Mouse (Mus musculus) intestine, postnatal 0 days (tissue): ENCODE measurements around the gene Ap5z1. TPM values are rescaled to one million over a fixed set of nuclear protein-coding genes. Genes with fewer than 3 reads are reported as not detected.

Source experiments
- ATAC-seq: fragments of 200-750 bp; cut with Nextera tagmentation; 2 replicates; pipeline ENCODE4 v1.8.0; 2017; ENCODE audit warnings: mild to moderate bottlenecking, moderate TSS enrichment, moderate library complexity
- H3K27ac ChIP-seq: fragments of 300-500 bp; sonication (generic); 2 replicates; pipeline ENCODE4 v1.5.1; 2014; ENCODE audit warnings: mild to moderate bottlenecking, low read depth, low read length, moderate library complexity
- H3K27me3 ChIP-seq: fragments of 300-500 bp; sonication (generic); replicated peaks from 2 replicates; pipeline ENCODE4 v1.6.1; 2014; ENCODE audit warnings: low read length, mixed read lengths; ENCODE audit not compliant: control insufficient read depth, insufficient read depth
- H3K36me3 ChIP-seq: fragments of 300-500 bp; sonication (generic); 2 replicates; pipeline ENCODE4 v1.6.1; 2014; ENCODE audit warnings: mild to moderate bottlenecking, moderate library complexity; ENCODE audit not compliant: control insufficient read depth, insufficient read depth
- H3K4me1 ChIP-seq: fragments of 300-500 bp; sonication (generic); replicated peaks from 2 replicates; pipeline ENCODE4 v1.6.1; 2014; ENCODE audit warnings: antibody characterized with exemption, low read length, mixed read lengths; ENCODE audit not compliant: control insufficient read depth, insufficient read depth
- H3K4me2 ChIP-seq: fragments of 300-500 bp; sonication (generic); replicated peaks from 2 replicates; pipeline ENCODE4 v1.6.1; 2014; ENCODE audit warnings: low read depth, mild to moderate bottlenecking, moderate library complexity
- H3K4me3 ChIP-seq: fragments of 300-500 bp; sonication (generic); 2 replicates; pipeline ENCODE4 v1.5.1; 2014; ENCODE audit warnings: low read depth, low read length
- H3K9ac ChIP-seq: fragments of 300-500 bp; sonication (generic); 2 replicates; pipeline ENCODE4 v1.6.1; 2014; ENCODE audit warnings: mild to moderate bottlenecking, low read depth, low read length
- H3K9me3 ChIP-seq: fragments of 300-500 bp; sonication (generic); 2 replicates; pipeline ENCODE4 v1.6.1; 2016; ENCODE audit warnings: mixed run types; ENCODE audit not compliant: control insufficient read depth
- CTCF ChIP-seq: sonication (generic); IDR thresholded peaks from 2 replicates; pipeline ENCODE4 v1.5.1; 2016; ENCODE audit warnings: low read depth, mild to moderate bottlenecking, control low read depth, antibody characterized with exemption, moderate library complexity
- WGBS: fragments of 180-500 bp; shearing (Covaris S2); extraction: QIAGEN DNeasy Blood & Tissue Kit; methylation state at CpG from one replicate; pipeline ENCODE4 v1.1.7; 2014; 5-methylcytosine and 5-hydroxymethylcytosine counted together
- polyA plus RNA-seq: library from polyadenylated mRNA; unstranded; fragments of >200 nt; fragmentation: Nextera tagmentation; extraction: Ambion mirVana; gene quantifications from 2 replicates; pipeline ENCODE4 v1.2.1, GENCODE M21; 2015

The Ap5z1 gene
- polyA plus RNA-seq, 1 experiment from 2014 or later = 9.0 TPM

- TF ChIP-seq CTCF = no peak
- H3K4me3 ChIP-seq = no peak overlapping the region
- no peak overlapping the region for H3K4me2 ChIP-seq
- no peak overlapping the region for H3K9ac ChIP-seq
- 92% methylated on average over 5 of the region's 5 CpGs for WGBS
- H3K27me3 ChIP-seq = no peaks in the 10 kb centered on the region
- peaks cover 24% of the 10 kb centered on the region for H3K36me3 ChIP-seq
- H3K9me3 ChIP-seq = no peaks in the 10 kb centered on the region
- no peaks in the 10 kb centered on the region for H3K4me1 ChIP-seq
- ATAC-seq = no peak
- H3K27ac ChIP-seq = no peak overlapping the region
Observed at GRCm38 (mm10) chr5:142434052-142434451, 29.7 kb upstream of the Ap5z1 start.

- ATAC-seq = no peak
Observed at GRCm38 (mm10) chr5:142435736-142436135, 28.0 kb upstream of the Ap5z1 start.

GRCm38 (mm10) chr5:142438380-142438938, 25.3 kb upstream of the Ap5z1 start:
- Histone ChIP-seq H3K27ac (no peak overlapping the region), H3K4me1 (no peaks in the 10 kb centered on the region), H3K9ac (no peak overlapping the region), H3K4me3 (no peak overlapping the region), H3K36me3 (peaks cover 24% of the 10 kb centered on the region), H3K27me3 (no peaks in the 10 kb centered on the region), H3K9me3 (no peaks in the 10 kb centered on the region), H3K4me2 (no peak overlapping the region)
- no peak for TF ChIP-seq CTCF
- no peak for ATAC-seq
- WGBS = 78% methylated on average over 16 of the region's 16 CpGs

More at GRCm38 (mm10) chr5:142435736-142436135, 28.0 kb upstream of the Ap5z1 start:
- Histone ChIP-seq H3K27ac (0 out of 2 replicates have a peak overlapping the region, but pooled peaks have one; percentile 7), H3K4me2 (no peak overlapping the region), H3K9ac (no peak overlapping the region), H3K27me3 (no peaks in the 10 kb centered on the region), H3K9me3 (no peaks in the 10 kb centered on the region), H3K36me3 (peaks cover 24% of the 10 kb centered on the region), H3K4me3 (no peak overlapping the region), H3K4me1 (no peaks in the 10 kb centered on the region)
- TF ChIP-seq CTCF = no peak
- 97% methylated on average over 15 of the region's 15 CpGs for WGBS

- peak overlapping the region; percentile 66 for H3K4me2 ChIP-seq
- ATAC-seq = peak; percentile 9
- no peak for TF ChIP-seq CTCF
- H3K4me3 ChIP-seq = peak overlapping the region; percentile 31
- no peak overlapping the region for H3K9ac ChIP-seq
- peaks cover 10% of the 10 kb centered on the region; the same call in 1 of the 2 replicates for H3K4me1 ChIP-seq
- peaks cover 24% of the 10 kb centered on the region for H3K36me3 ChIP-seq
- no peaks in the 10 kb centered on the region for H3K27me3 ChIP-seq
- H3K27ac ChIP-seq = peak overlapping the region; percentile 76
- WGBS = 7% methylated on average over 12 of the region's 12 CpGs
- H3K9me3 ChIP-seq = no peaks in the 10 kb centered on the region
Observed at GRCm38 (mm10) chr5:142439911-142440432, 23.8 kb upstream of the Ap5z1 start.

GRCm38 (mm10) chr5:142440451-142441147, 23.1 kb upstream of the Ap5z1 start:
- H3K27me3 ChIP-seq = no peaks in the 10 kb centered on the region
- peaks cover 18% of the 10 kb centered on the region for H3K36me3 ChIP-seq
- no peaks in the 10 kb centered on the region for H3K9me3 ChIP-seq
- under 1% methylated on average over 19 of the region's 19 CpGs for WGBS
- H3K27ac ChIP-seq = peak overlapping the region; percentile 76
- peak overlapping the region; percentile 66 for H3K4me2 ChIP-seq
- H3K4me3 ChIP-seq = peak overlapping the region; percentile 31
- TF ChIP-seq CTCF = no peak
- H3K4me1 ChIP-seq = peaks cover 11% of the 10 kb centered on the region; the same call in 1 of the 2 replicates
- ATAC-seq = peak; percentile 77
- H3K9ac ChIP-seq = peak overlapping the region; percentile 26; the same call in 1 of the 2 replicates

GRCm38 (mm10) chr5:142441332-142442044, 22.3 kb upstream of the Ap5z1 start:
- no peak for TF ChIP-seq CTCF
- Histone ChIP-seq H3K4me1 (peaks cover 11% of the 10 kb centered on the region; the same call in 1 of the 2 replicates), H3K27me3 (no peaks in the 10 kb centered on the region), H3K4me2 (peak overlapping the region; percentile 66), H3K36me3 (peaks cover 9% of the 10 kb centered on the region), H3K9ac (no peak overlapping the region), H3K9me3 (no peaks in the 10 kb centered on the region), H3K27ac (peak overlapping the region; percentile 76), H3K4me3 (peak overlapping the region; percentile 31)
- no peak for ATAC-seq
- WGBS = 34% methylated on average over 22 of the region's 22 CpGs
